Comparison of ENCODE assay signal across 12 mouse cellular contexts in genomic region chr7:126288104-126288497, GRCm38 (mm10). TPM values are rescaled to one million over a fixed set of nuclear protein-coding genes. Genes with fewer than 3 reads are reported as not detected.
DNase-seq lines count a peak whose midpoint lies in the region; ATAC-seq lines count a peak whose summit lies in the region.
"Had no signal": no experiment of that assay in that cellular context is flagged by ENCODE, and none has a peak within 500 bp of the region (broad histone marks: within the 10 kb centered on the region; RNA-seq: fewer than 3 reads in every experiment).

No protein-coding gene starts in this region.

- H3K9me3 ChIP-seq in hindbrain, embryonic 16.5 days (ENCODE audit: control insufficient read depth, low read length), result no peaks in the 10 kb centered on the region

- peak; percentile 44 to 63 for DNase-seq in cerebellum, adult 18-20 months
- no peak for DNase-seq in cerebellum, postnatal 14 days
- DNase-seq in layer of hippocampus, adult 11-12 months (ENCODE audit: low spot score), result peak; percentile 7
- no peak for DNase-seq in layer of hippocampus, postnatal 36 days
- peak; percentile 70 for DNase-seq in brain, adult 2 months (ENCODE audit: low read depth, low spot score)
- no peak for DNase-seq in thymus, postnatal 14 days
- DNase-seq: gastrocnemius, postnatal 25 days; kidney, adult 8-10 months; liver had no signal

- H3K4me2 ChIP-seq in hindbrain, embryonic 16.5 days (ENCODE audit: low read length), result no peak overlapping the region

- ATAC-seq in hindbrain, embryonic 16.5 days, result no peak
- no peak for ATAC-seq in megakaryocyte, adult 5-6 weeks (ENCODE audit: poor library complexity, severe bottlenecking)

- peaks cover 50% of the 10 kb centered on the region for H3K4me1 ChIP-seq in hindbrain, embryonic 16.5 days (ENCODE audit: control insufficient read depth, insufficient read depth, low read depth, low read length)

- no peak overlapping the region for H3K9ac ChIP-seq in hindbrain, embryonic 16.5 days (ENCODE audit: low read depth, low read length)

- H3K27me3 ChIP-seq in hindbrain, embryonic 16.5 days (replicated peaks; ENCODE audit: control insufficient read depth, insufficient read depth, low read length), result no peaks in the 10 kb centered on the region

- H3K27ac ChIP-seq in hindbrain, embryonic 16.5 days (ENCODE audit: low read depth, low read length), result peak overlapping the region; percentile 51; the same call in 1 of the 2 replicates

- 48% methylated on average over 2 of the region's 2 CpGs for WGBS in hindbrain, embryonic 16.5 days

- no peak overlapping the region for H3K4me3 ChIP-seq in hindbrain, embryonic 16.5 days (ENCODE audit: low read length)
- H3K4me3 ChIP-seq: erythroblast, embryonic 14.5 days had no signal

- H3K36me3 ChIP-seq in hindbrain, embryonic 16.5 days (ENCODE audit: control insufficient read depth, insufficient read depth, low read length), result peaks cover 22% of the 10 kb centered on the region

RNA-seq across cellular contexts. Expression of gene Sbk1, which starts 15.7 kb away (rescaled TPM):
- 10 to 100 TPM; 90.8 to 93.6 TPM for total RNA-seq in layer of hippocampus, postnatal 36 days (2021)
- 159 and 208 TPM in 2 replicates for polyA plus RNA-seq in hindbrain, embryonic 16.5 days (2015; fragmentation: Nextera tagmentation; extraction: Ambion mirVana)
- total RNA-seq in megakaryocyte, adult 5-6 weeks (2015), result 4.7 and 5.2 TPM in 2 replicates
- total RNA-seq in megakaryocyte, adult 5-6 weeks (2017), result 5.1 and 5.6 TPM in 2 replicates

Comparison
In these comparisons a context has a peak if more than half of its experiments do, and no peak if none do; other contexts are left out.
1. DNase-seq: peak in cerebellum, adult 18-20 months (2 of 2), layer of hippocampus, adult 11-12 months (single experiment) and brain, adult 2 months (single experiment); none in cerebellum, postnatal 14 days (0 of 2), layer of hippocampus, postnatal 36 days (0 of 2) and thymus, postnatal 14 days (single experiment).
2. RNA of gene Sbk1, which starts 15.7 kb away (total RNA-seq): 90.8 to 93.6 TPM in layer of hippocampus, postnatal 36 days; 4.7 to 5.6 TPM in megakaryocyte, adult 5-6 weeks; every median in the first group is over 10 times any median in the second.